Mouse (Mus musculus) heart, embryonic 10.5 days (tissue): ENCODE data around the gene Stpg3. TPM values are rescaled to one million over a fixed set of nuclear protein-coding genes. Genes with fewer than 3 reads are reported as not detected.

Source experiments
- DNase-seq: peaks from one replicate; pipeline ENCODE4 v3.0.0-alpha.2; 2017; ENCODE audit warnings: low spot score
- H3K27ac ChIP-seq: fragments of 300-500 bp; sonication (generic); 2 replicates; pipeline ENCODE4 v1.5.1; 2016; ENCODE audit warnings: mild to moderate bottlenecking
- H3K27me3 ChIP-seq: fragments of 300-500 bp; sonication (generic); 2 replicates; pipeline ENCODE4 v1.6.1; 2016; ENCODE audit warnings: mild to moderate bottlenecking; ENCODE audit not compliant: poor library complexity, insufficient read depth, severe bottlenecking
- H3K36me3 ChIP-seq: fragments of 300-500 bp; sonication (generic); 2 replicates; pipeline ENCODE4 v1.6.1; 2016; ENCODE audit warnings: mild to moderate bottlenecking, moderate library complexity
- H3K4me1 ChIP-seq: fragments of 300-500 bp; sonication (generic); 2 replicates; pipeline ENCODE4 v1.6.1; 2016; ENCODE audit warnings: mild to moderate bottlenecking
- H3K4me3 ChIP-seq: fragments of 300-500 bp; sonication (generic); 2 replicates; pipeline ENCODE4 v1.5.1; 2016; ENCODE audit warnings: mild to moderate bottlenecking, moderate library complexity
- H3K9me3 ChIP-seq: fragments of 300-500 bp; sonication (generic); 2 replicates; pipeline ENCODE4 v1.6.1; 2016; ENCODE audit warnings: mild to moderate bottlenecking, moderate library complexity
- WGBS: fragments of 180-500 bp; shearing (Covaris S2); methylation state at CpG from one replicate; pipeline ENCODE4 v1.1.7; 2016; 5-methylcytosine and 5-hydroxymethylcytosine counted together
- polyA plus RNA-seq: library from polyadenylated mRNA; unstranded; fragments of >200 nt; fragmentation: Nextera tagmentation; extraction: Ambion mirVana; gene quantifications from 2 replicates; pipeline ENCODE4 v1.2.1, GENCODE M21; 2016

The Stpg3 gene
- polyA plus RNA-seq, 1 experiment from 2014 or later, result 0.10 TPM

DNA sequence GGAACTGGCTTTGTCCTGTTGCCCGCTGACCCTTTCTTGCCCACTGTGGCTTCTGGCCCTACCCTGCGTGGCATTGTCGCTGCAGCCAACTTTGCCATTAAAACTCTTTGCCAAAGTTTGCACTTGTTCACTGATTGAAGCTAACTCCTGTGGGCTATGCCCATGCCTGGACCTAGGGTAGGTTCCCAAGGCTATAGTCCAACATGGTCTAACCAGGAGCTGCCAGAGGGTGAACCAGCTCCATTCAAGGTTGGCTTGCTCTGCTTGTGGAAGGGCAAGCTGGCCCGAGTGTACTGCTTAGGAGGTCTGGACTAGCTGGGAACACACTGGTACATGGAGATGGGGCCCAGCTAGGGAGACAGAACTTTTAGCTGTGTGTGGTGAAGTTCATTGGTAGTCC lies 29.7 kb upstream of the Stpg3 start:
- H3K27me3 ChIP-seq, result peaks cover 37% of the 10 kb centered on the region
- DNase-seq, result no peak
- peaks cover 30% of the 10 kb centered on the region for H3K4me1 ChIP-seq
- H3K27ac ChIP-seq, result no peak overlapping the region
- H3K9me3 ChIP-seq, result no peaks in the 10 kb centered on the region
- WGBS, result 85% methylated on average over 4 of the region's 4 CpGs
- peaks cover 39% of the 10 kb centered on the region for H3K36me3 ChIP-seq
- H3K4me3 ChIP-seq, result no peak overlapping the region

- peak overlapping the region; percentile 70; the same call in 1 of the 2 replicates for H3K4me3 ChIP-seq
Observed at GRCm38 (mm10) chr2:25243342-25243741, 28.9 kb upstream of the Stpg3 start.

DNA sequence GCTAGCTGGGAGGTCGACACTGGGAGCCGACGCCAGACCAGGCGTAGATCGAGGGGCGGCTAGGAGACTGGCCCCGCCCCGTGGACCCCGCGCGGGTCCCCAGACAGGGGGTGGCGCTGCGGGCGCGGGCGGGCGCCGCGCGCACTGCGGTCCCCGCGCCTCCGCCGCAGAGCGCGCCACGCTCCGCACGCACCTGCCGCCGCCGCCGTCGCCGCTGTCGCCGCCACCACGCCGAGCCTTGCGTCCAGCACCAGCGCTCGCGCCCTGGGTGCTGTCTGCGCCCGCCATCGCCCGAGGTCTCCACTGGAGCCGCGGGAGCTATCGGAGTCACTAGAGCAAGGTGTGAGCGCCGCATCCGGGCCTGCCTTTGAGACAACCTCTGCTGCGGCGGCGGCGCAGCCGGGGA lies 27.7 kb upstream of the Stpg3 start, which contains the start of the genes Rnf208 and Cysrt1:
Gene Rnf208, plus strand, starts transcription at position 155 of the 406 bp plus-strand sequence.
Gene Cysrt1, minus strand, starts transcription at position 352 of the 406 bp plus-strand sequence.
- WGBS, result under 1% methylated on average over 59 of the region's 59 CpGs
- H3K36me3 ChIP-seq, result peaks cover 19% of the 10 kb centered on the region; the same call in 1 of the 2 replicates
- H3K4me1 ChIP-seq, result peaks cover 30% of the 10 kb centered on the region
- H3K4me3 ChIP-seq, result peak within 1 kb of the TSS; percentile 70
- H3K27ac ChIP-seq, result peak within 1 kb of the TSS; percentile 81
- no peaks in the 10 kb centered on the region for H3K9me3 ChIP-seq
- no peak for DNase-seq
- peaks cover 46% of the 10 kb centered on the region for H3K27me3 ChIP-seq

More at GRCm38 (mm10) chr2:25243342-25243741, 28.9 kb upstream of the Stpg3 start:
- Histone ChIP-seq H3K27me3 (peaks cover 37% of the 10 kb centered on the region), H3K4me1 (peaks cover 30% of the 10 kb centered on the region), H3K9me3 (no peaks in the 10 kb centered on the region), H3K27ac (no peak overlapping the region), H3K36me3 (peaks cover 31% of the 10 kb centered on the region)
- 80% methylated on average over 8 of the region's 8 CpGs for WGBS
- DNase-seq, result no peak

DNA sequence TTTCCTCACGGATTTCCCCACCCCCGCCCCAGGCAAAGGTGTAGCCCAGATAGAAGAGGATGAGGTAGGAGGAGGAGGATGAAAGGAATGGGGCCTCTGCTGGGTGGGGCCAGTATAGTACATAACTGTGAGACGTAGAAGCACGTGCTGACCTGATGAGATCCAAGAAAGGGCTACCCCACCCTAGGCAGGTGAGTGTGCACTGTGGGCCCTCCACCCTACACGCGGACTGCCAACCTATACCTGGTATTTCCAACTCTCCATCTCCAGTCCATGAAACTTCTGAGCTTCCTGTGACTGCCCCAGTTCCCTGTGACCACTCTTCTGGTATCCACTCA lies 27.0 kb upstream of the Stpg3 start:
- H3K27me3 ChIP-seq, result peaks cover 49% of the 10 kb centered on the region
- DNase-seq, result no peak
- H3K9me3 ChIP-seq, result no peaks in the 10 kb centered on the region
- H3K4me3 ChIP-seq, result peak overlapping the region; percentile 70
- peaks cover 34% of the 10 kb centered on the region for H3K4me1 ChIP-seq
- WGBS, result 23% methylated on average over 6 of the region's 6 CpGs
- H3K27ac ChIP-seq, result no peak overlapping the region
- peaks cover 16% of the 10 kb centered on the region; the same call in 1 of the 2 replicates for H3K36me3 ChIP-seq

GRCm38 (mm10) chr2:25240723-25241437 lies 26.4 kb upstream of the Stpg3 start:
- peaks cover 55% of the 10 kb centered on the region for H3K27me3 ChIP-seq
- 2% methylated on average over 29 of the region's 29 CpGs for WGBS
- H3K4me3 ChIP-seq, result peak overlapping the region; percentile 70

DNA sequence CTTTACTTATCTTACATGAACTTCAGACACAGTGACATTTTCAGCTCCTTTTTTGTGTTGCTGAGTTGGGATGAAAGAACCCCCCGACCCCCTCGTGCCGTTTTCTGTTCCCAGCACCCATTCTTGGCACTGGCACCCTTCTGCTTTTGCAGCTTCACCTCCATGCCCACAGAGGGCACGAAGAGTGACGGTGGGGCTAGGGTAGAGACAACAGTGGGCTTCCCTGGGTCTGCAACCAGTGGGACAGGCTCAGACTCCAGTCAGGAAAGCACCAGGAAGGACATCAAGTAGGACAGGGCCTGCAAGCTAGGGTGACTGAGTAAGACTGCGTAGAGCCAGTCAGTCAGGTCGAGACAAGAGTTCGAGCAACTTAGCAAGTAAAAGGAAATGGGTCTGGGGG lies 25.9 kb upstream of the Stpg3 start:
- Histone ChIP-seq H3K4me3 (peak overlapping the region; percentile 70), H3K27me3 (peaks cover 60% of the 10 kb centered on the region), H3K9me3 (no peaks in the 10 kb centered on the region), H3K4me1 (peaks cover 36% of the 10 kb centered on the region), H3K27ac (peak overlapping the region; percentile 78), H3K36me3 (peaks cover 6% of the 10 kb centered on the region; the same call in 1 of the 2 replicates)
- WGBS, result 48% methylated on average over 8 of the region's 8 CpGs
- DNase-seq, result no peak

More at GRCm38 (mm10) chr2:25240723-25241437, 26.4 kb upstream of the Stpg3 start:
- Histone ChIP-seq H3K36me3 (peaks cover 11% of the 10 kb centered on the region; the same call in 1 of the 2 replicates), H3K27ac (peak overlapping the region; percentile 78), H3K9me3 (no peaks in the 10 kb centered on the region), H3K4me1 (peaks cover 36% of the 10 kb centered on the region)
- peak; percentile 90 for DNase-seq

DNA sequence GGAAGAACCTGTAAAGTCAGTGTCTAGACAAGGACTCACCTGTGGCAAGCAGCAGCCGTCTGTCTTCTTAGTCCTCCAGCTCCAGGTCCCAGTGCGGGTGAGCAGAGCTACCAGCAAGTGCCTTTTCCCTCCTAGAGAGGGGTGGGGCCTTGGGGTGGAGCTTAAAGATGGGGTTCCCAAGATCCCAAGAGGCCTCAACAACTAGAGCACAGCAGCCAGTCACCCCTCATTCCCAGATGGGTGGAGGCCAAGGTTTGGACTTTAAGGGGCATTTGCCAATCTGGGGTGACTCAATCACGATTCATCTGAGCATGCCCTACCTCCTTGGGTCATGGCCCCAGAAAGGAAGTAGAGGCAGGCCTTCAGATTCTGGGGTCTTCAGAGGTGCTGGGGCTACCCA lies 25.3 kb upstream of the Stpg3 start:
- H3K27ac ChIP-seq, result no peak overlapping the region
- peaks cover 64% of the 10 kb centered on the region for H3K27me3 ChIP-seq
- peaks cover 36% of the 10 kb centered on the region for H3K4me1 ChIP-seq
- H3K4me3 ChIP-seq, result no peak overlapping the region
- WGBS, result 75% methylated on average over 3 of the region's 3 CpGs
- no peak for DNase-seq
- peaks cover under 1% of the 10 kb centered on the region; the same call in 1 of the 2 replicates for H3K36me3 ChIP-seq
- H3K9me3 ChIP-seq, result no peaks in the 10 kb centered on the region

GRCm38 (mm10) chr2:25238106-25238505 lies 23.7 kb upstream of the Stpg3 start:
- H3K27me3 ChIP-seq, result peaks cover 67% of the 10 kb centered on the region
- no peaks in the 10 kb centered on the region for H3K9me3 ChIP-seq
- no peak overlapping the region for H3K4me3 ChIP-seq
- peaks cover 36% of the 10 kb centered on the region for H3K4me1 ChIP-seq
- H3K27ac ChIP-seq, result no peak overlapping the region
- H3K36me3 ChIP-seq, result no peaks in the 10 kb centered on the region
- no peak for DNase-seq

DNA sequence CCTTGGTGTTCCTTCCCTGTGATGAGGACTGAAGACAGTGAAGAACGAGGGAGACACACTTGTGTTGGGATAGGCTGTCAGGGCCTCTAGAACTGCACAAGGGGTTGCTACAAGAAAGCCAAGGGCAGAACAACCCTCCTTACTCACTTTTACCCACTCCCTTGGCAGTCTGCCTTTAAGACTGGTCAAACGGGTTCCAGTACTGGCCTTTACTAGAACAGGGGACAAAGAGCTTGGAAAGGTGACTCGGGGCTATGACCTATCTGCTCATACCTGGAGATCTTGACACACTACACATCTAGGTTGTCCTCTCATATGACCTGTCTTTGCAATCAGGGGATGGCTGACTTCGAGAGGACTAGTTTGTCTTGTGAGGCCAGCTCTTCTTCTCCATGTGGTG lies 23.1 kb upstream of the Stpg3 start:
- DNase-seq, result no peak
- H3K9me3 ChIP-seq, result no peaks in the 10 kb centered on the region
- peaks cover 67% of the 10 kb centered on the region for H3K27me3 ChIP-seq
- peaks cover 30% of the 10 kb centered on the region for H3K4me1 ChIP-seq
- WGBS, result 61% methylated on average over 4 of the region's 4 CpGs
- H3K4me3 ChIP-seq, result no peak overlapping the region
- H3K36me3 ChIP-seq, result no peaks in the 10 kb centered on the region
- H3K27ac ChIP-seq, result no peak overlapping the region

- DNase-seq, result no peak
- Histone ChIP-seq H3K4me1 (peaks cover 21% of the 10 kb centered on the region), H3K36me3 (no peaks in the 10 kb centered on the region), H3K9me3 (no peaks in the 10 kb centered on the region), H3K27ac (no peak within 1 kb of the TSS), H3K4me3 (0 out of 2 replicates have a peak within 1 kb of the TSS, but pooled peaks have one; percentile 27), H3K27me3 (peaks cover 68% of the 10 kb centered on the region)
- 19% methylated on average over 8 of the region's 8 CpGs for WGBS
Observed at GRCm38 (mm10) chr2:25236614-25237013, 22.2 kb upstream of the Stpg3 start, which contains the start of gene Rnf224. TSS of gene Rnf224 (minus strand) at chr2:25236787.

DNA sequence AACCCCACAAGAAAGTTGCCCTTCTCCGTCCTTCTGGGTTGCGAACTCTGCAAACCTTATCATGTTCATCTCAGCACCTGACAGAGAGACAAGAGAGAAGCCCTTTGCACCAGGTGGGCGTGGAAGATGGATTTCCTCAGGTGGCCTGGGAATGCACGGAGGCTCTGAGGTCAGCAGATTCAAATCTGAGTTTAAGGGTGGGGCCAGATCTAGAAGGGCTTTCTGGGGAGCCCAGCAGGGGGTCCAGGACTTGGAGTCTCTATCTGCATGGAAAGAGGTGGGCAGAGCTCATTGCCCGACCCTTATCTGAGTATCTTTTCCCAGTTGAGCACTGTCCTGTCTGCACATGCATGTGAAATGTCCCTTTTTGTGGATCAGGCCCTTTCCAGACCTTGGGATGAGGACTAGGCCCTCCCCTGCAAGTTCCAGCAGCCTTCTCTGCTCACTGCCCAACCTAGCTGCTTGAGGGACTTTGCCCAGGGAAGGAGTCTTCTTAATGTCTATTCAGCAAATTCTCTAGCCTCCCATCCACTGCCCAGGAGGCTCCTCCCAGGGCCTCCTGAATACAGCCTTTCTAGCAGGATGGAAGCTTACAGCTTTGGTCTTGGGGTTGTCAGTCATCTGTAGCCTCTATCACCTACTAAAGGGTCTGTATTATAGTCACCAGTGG lies 20.2 kb upstream of the Stpg3 start:
- WGBS, result 63% methylated on average over 5 of the region's 5 CpGs
- Histone ChIP-seq H3K4me3 (no peak overlapping the region), H3K27me3 (peaks cover 78% of the 10 kb centered on the region), H3K36me3 (no peaks in the 10 kb centered on the region), H3K4me1 (peaks cover 6% of the 10 kb centered on the region), H3K9me3 (no peaks in the 10 kb centered on the region), H3K27ac (no peak overlapping the region)
- no peak for DNase-seq

- Histone ChIP-seq H3K4me1 (peaks cover 7% of the 10 kb centered on the region), H3K27ac (no peak within 1 kb of the TSS), H3K9me3 (no peaks in the 10 kb centered on the region), H3K36me3 (no peaks in the 10 kb centered on the region), H3K27me3 (peaks cover 82% of the 10 kb centered on the region), H3K4me3 (no peak within 1 kb of the TSS)
- no peak for DNase-seq
- 80% methylated on average over 3 of the region's 3 CpGs for WGBS
Observed at GRCm38 (mm10) chr2:25234050-25234449, 19.6 kb upstream of the Stpg3 start, which contains the start of gene Slc34a3. TSS of gene Slc34a3 (minus strand) at chr2:25234364.

DNA sequence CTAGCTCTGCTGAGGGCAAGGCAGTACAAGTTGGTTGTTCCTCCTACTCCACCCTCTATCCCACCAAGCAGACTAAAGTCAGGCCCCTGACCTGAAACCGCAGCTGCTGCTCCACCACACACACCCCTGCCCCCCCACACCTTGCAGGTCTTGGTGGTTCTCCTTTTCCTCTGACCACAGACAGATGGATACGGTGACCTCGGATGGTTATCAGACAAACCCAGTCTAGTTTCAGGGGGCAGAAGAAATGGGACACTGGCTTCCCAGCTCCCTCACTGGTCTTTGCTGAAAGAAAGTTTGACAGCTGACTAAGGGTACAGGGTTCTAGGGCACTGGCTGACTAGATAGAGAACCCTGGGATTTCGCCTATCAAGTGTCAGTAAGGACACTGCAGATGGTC lies 19.0 kb upstream of the Stpg3 start:
- WGBS, result 71% methylated on average over 4 of the region's 4 CpGs
- no peaks in the 10 kb centered on the region for H3K9me3 ChIP-seq
- no peak overlapping the region for H3K27ac ChIP-seq
- H3K36me3 ChIP-seq, result no peaks in the 10 kb centered on the region
- no peak overlapping the region for H3K4me3 ChIP-seq
- peaks cover 14% of the 10 kb centered on the region for H3K4me1 ChIP-seq
- DNase-seq, result no peak
- H3K27me3 ChIP-seq, result peaks cover 83% of the 10 kb centered on the region
